8 mouse cellular contexts compared by ENCODE assay signal in the genomic region with DNA sequence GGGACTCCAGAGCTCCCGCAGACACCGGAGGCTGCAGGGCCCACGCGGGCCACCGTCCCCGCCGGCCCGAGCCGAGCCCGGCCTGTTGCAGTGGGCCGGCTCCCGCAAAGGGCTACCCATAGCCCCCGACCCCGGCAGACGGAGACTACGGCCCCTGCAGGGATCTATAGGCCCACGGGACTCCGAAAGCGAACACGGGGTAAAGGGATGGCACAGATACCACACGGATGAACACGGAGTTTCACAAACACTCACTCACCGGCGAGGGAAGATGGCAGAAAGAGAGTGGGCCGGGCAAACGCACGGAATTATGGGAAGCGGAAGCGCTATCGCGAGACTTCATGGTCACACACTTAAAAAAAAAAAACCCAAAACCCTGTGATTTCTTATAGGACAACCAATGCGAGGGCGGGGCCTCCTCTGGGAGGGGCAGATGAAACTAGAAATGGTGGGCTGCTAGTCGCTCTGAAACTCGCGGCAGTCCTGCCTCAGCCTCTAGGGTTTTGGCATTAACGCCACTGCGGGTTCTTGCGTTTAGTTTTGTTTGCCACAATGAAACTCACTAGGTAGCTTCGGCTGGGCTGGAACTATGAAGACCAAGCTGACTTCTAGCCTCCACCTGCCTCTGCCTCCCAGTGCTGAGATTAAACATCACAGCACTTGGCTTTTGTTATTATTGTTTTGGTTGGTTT. TPM values are rescaled to one million over a fixed set of nuclear protein-coding genes. Genes with fewer than 3 reads are reported as not detected.
DNase-seq lines count a peak whose midpoint lies in the region; ATAC-seq and TF ChIP-seq lines count a peak whose summit lies in the region.

A gene (minus strand): TSS at position 312 of the 692 bp plus-strand sequence.

- H3K4me3 ChIP-seq in C2C12 (ENCODE audit: insufficient read depth, poor library complexity, severe bottlenecking) (peak within 1 kb of the TSS; percentile 80), myocyte (peak within 1 kb of the TSS; percentile 99)
- peak within 1 kb of the TSS; percentile 89 for H3K4me3 ChIP-seq in erythroblast, embryonic 14.5 days (replicated peaks)
- H3K4me3 ChIP-seq in heart, embryonic 11.5 days (ENCODE audit: low read depth, low read length), result peak within 1 kb of the TSS; percentile 97
- H3K4me3 ChIP-seq in kidney, embryonic 16.5 days (ENCODE audit: low read length), result peak within 1 kb of the TSS; percentile 99
- peak within 1 kb of the TSS; percentile 69 for H3K4me3 ChIP-seq in liver, adult 2 months (ENCODE audit: insufficient read depth, low read depth, low read length)

- H3K27ac ChIP-seq in heart, embryonic 11.5 days (ENCODE audit: low read depth, low read length), result peak within 1 kb of the TSS; percentile 92
- H3K27ac ChIP-seq in kidney, embryonic 16.5 days (ENCODE audit: low read length), result peak within 1 kb of the TSS; percentile 83
- peak within 1 kb of the TSS; percentile 72 for H3K27ac ChIP-seq in liver, adult 2 months (replicated peaks; ENCODE audit: insufficient read depth, low read depth, low read length)

- H3K36me3 ChIP-seq in C2C12 (ENCODE audit: control insufficient read depth, insufficient read depth) (peaks cover 71% of the 10 kb centered on the region), myocyte (ENCODE audit: control insufficient read depth, insufficient read depth) (peaks cover 63% of the 10 kb centered on the region)
- H3K36me3 ChIP-seq in erythroblast, embryonic 14.5 days (ENCODE audit: control insufficient read depth), result peaks cover 85% of the 10 kb centered on the region
- H3K36me3 ChIP-seq in heart, embryonic 11.5 days (ENCODE audit: control insufficient read depth, insufficient read depth, low read length), result peaks cover 40% of the 10 kb centered on the region
- H3K36me3 ChIP-seq in kidney, embryonic 16.5 days (ENCODE audit: insufficient read depth, low read length), result peaks cover 68% of the 10 kb centered on the region
- peaks cover 61% of the 10 kb centered on the region for H3K36me3 ChIP-seq in liver, adult 2 months (ENCODE audit: control insufficient read depth, insufficient read depth, low read length)
- peaks cover 2% of the 10 kb centered on the region for H3K36me3 ChIP-seq in splenic B cell, adult 2 months (ENCODE audit: control insufficient read depth, insufficient read depth, low read length, poor library complexity, severe bottlenecking)

- H3K9me3 ChIP-seq in erythroblast, embryonic 14.5 days (ENCODE audit: control insufficient read depth, low read length), result no peaks in the 10 kb centered on the region
- H3K9me3 ChIP-seq in heart, embryonic 11.5 days (replicated peaks; ENCODE audit: control insufficient read depth, low read length), result no peaks in the 10 kb centered on the region
- H3K9me3 ChIP-seq in kidney, embryonic 16.5 days (ENCODE audit: low read length), result no peaks in the 10 kb centered on the region

- peak; percentile 98 for DNase-seq in brain, embryonic 14.5 days (ENCODE audit: low read depth)
- DNase-seq in liver, adult 2 months (ENCODE audit: extremely low read depth, low read depth, low spot score), result peak; percentile 89
- peak; percentile 98 for DNase-seq in splenic B cell, adult 2 months (ENCODE audit: low read depth, low spot score)

- H3K27me3 ChIP-seq in C2C12 (ENCODE audit: control insufficient read depth, insufficient read depth, insufficient read length) (no peaks in the 10 kb centered on the region), myocyte (ENCODE audit: control insufficient read depth, insufficient read depth, insufficient read length) (no peaks in the 10 kb centered on the region)
- no peaks in the 10 kb centered on the region for H3K27me3 ChIP-seq in erythroblast, embryonic 14.5 days (ENCODE audit: control insufficient read depth)
- H3K27me3 ChIP-seq in heart, embryonic 11.5 days (ENCODE audit: control insufficient read depth, insufficient read depth, low read length), result no peaks in the 10 kb centered on the region
- no peaks in the 10 kb centered on the region for H3K27me3 ChIP-seq in kidney, embryonic 16.5 days (ENCODE audit: insufficient read depth, low read length)
- no peaks in the 10 kb centered on the region for H3K27me3 ChIP-seq in liver, adult 2 months (ENCODE audit: control insufficient read depth, insufficient read depth, low read length)
- H3K27me3 ChIP-seq in splenic B cell, adult 2 months (ENCODE audit: control insufficient read depth, insufficient read depth, low read length, poor library complexity, severe bottlenecking), result no peaks in the 10 kb centered on the region

- under 1% methylated on average over 40 of the region's 40 CpGs for WGBS in heart, embryonic 11.5 days (ENCODE audit: insufficient replicate concordance)
- under 1% methylated on average over 40 of the region's 40 CpGs for whole genome bisulfite sequencing in kidney, embryonic 16.5 days
- under 1% methylated on average over 40 of the region's 40 CpGs for WGBS in liver, adult 2 months

- H3K79me3 ChIP-seq in C2C12 (ENCODE audit: low read depth), result peaks cover 49% of the 10 kb centered on the region

- peak within 1 kb of the TSS; percentile 96 for H3K4me2 ChIP-seq in heart, embryonic 11.5 days
- H3K4me2 ChIP-seq in kidney, embryonic 16.5 days (replicated peaks; ENCODE audit: low read depth, low read length), result peak within 1 kb of the TSS; percentile 97
- peak within 1 kb of the TSS; percentile 96 for H3K4me2 ChIP-seq in myocyte (ENCODE audit: low read depth)

- peaks cover 51% of the 10 kb centered on the region for H3K79me2 ChIP-seq in C2C12 (ENCODE audit: control insufficient read depth, insufficient read depth)
- peaks cover 10% of the 10 kb centered on the region for H3K79me2 ChIP-seq in liver, adult 2 months (ENCODE audit: control insufficient read depth, insufficient read depth, low read length)
- H3K79me2 ChIP-seq in myocyte (ENCODE audit: control insufficient read depth, insufficient read depth), result peaks cover 49% of the 10 kb centered on the region

- peaks cover 72% of the 10 kb centered on the region for H3K4me1 ChIP-seq in erythroblast, embryonic 14.5 days (ENCODE audit: control insufficient read depth)
- H3K4me1 ChIP-seq in heart, embryonic 11.5 days (ENCODE audit: control insufficient read depth, insufficient read depth, low read length), result peaks cover 28% of the 10 kb centered on the region
- peaks cover 58% of the 10 kb centered on the region for H3K4me1 ChIP-seq in kidney, embryonic 16.5 days (ENCODE audit: insufficient read depth, low read length)
- H3K4me1 ChIP-seq in liver, adult 2 months (ENCODE audit: control insufficient read depth, insufficient read depth, low read length), result peaks cover 16% of the 10 kb centered on the region

- peak within 1 kb of the TSS; percentile 93 for H3ac ChIP-seq in C2C12 (ENCODE audit: control insufficient read depth, insufficient read length, low read depth)
- peak within 1 kb of the TSS; percentile 65 for H3ac ChIP-seq in myocyte (ENCODE audit: control insufficient read depth, insufficient read length)

- TF ChIP-seq POLR2A in brain, embryonic 14.5 days (IDR thresholded peaks at IDR 0.05; ENCODE audit: borderline replicate concordance, extremely low read depth, insufficient read depth, insufficient read length, poor library complexity, severe bottlenecking), result peak; percentile 63; the same call in 1 of the 2 replicates
- TF ChIP-seq POLR2A in liver, adult 2 months (IDR thresholded peaks at IDR 0.05; ENCODE audit: extremely low read depth, insufficient read depth, low read length), result peak; percentile 54; the same call in 1 of the 2 replicates
- peak; percentile 93 for TF ChIP-seq POLR2A in myocyte (IDR thresholded peaks at IDR 0.05; ENCODE audit: insufficient read length, low read depth)

- ATAC-seq in heart, embryonic 11.5 days (replicated peaks; ENCODE audit: insufficient number of reproducible peaks, low FRiP score, low TSS enrichment), result peak; percentile 76
- ATAC-seq in kidney, embryonic 16.5 days (ENCODE audit: low FRiP score, low TSS enrichment), result peak; percentile 84

- TF ChIP-seq CTCF in C2C12 (IDR thresholded peaks at IDR 0.05; ENCODE audit: control insufficient read depth, insufficient read depth, insufficient read length), result no peak
- TF ChIP-seq CTCF in brain, embryonic 14.5 days (IDR thresholded peaks at IDR 0.05; ENCODE audit: borderline replicate concordance, extremely low read depth, insufficient read depth, insufficient read length), result peak; percentile 13; the same call in 1 of the 2 replicates
- TF ChIP-seq CTCF in liver, adult 2 months (IDR thresholded peaks at IDR 0.05; ENCODE audit: low read depth, low read length), result peak; percentile 9; the same call in 1 of the 2 replicates

- H3K9ac ChIP-seq in heart, embryonic 11.5 days (ENCODE audit: low read depth, low read length), result peak within 1 kb of the TSS; percentile 99
- H3K9ac ChIP-seq in kidney, embryonic 16.5 days (replicated peaks; ENCODE audit: low read length), result peak within 1 kb of the TSS; percentile 98
- H3K9ac ChIP-seq in liver, adult 2 months (ENCODE audit: low read depth, low read length), result peak within 1 kb of the TSS; percentile 82

TF ChIP-seq in C2C12, 6 proteins besides CTCF, POLR2A, EP300 and RAD21:
- TF ChIP-seq CEBPB (IDR thresholded peaks at IDR 0.05; ENCODE audit: low read depth), result no peak
- no peak for TF ChIP-seq MAX (IDR thresholded peaks at IDR 0.05)
- TF ChIP-seq FOSL1 (IDR thresholded peaks at IDR 0.05; ENCODE audit: insufficient read depth, low read length, poor library complexity, severe bottlenecking), result no peak
- no peak for TF ChIP-seq MYOD1 (IDR thresholded peaks at IDR 0.05; ENCODE audit: control insufficient read depth, insufficient read length, low read depth)
- no peak for TF ChIP-seq MYOG (IDR thresholded peaks at IDR 0.05; ENCODE audit: control insufficient read depth, extremely low read depth, insufficient read length)
- TF ChIP-seq USF1 (IDR thresholded peaks at IDR 0.05; ENCODE audit: low read depth), result no peak

TF ChIP-seq in myocyte, 11 proteins besides CTCF, POLR2A, EP300 and RAD21:
- TF ChIP-seq E2F4 (IDR thresholded peaks at IDR 0.05; ENCODE audit: insufficient read depth) (no peak), POLR2AphosphoS2 (IDR thresholded peaks at IDR 0.05; ENCODE audit: insufficient read length, low read depth) (peak; percentile 94)

RNA-seq across cellular contexts. Expression of the gene that starts here (rescaled TPM):
- polyA plus RNA-seq in C2C12 (2012; fragmentation: generic; extraction: Trizol) (2,212 TPM), myocyte (2012; fragmentation: generic; extraction: Trizol) (1,920 TPM)
- 2,704 and 3,150 TPM in 2 replicates for polyA plus RNA-seq in brain, embryonic 14.5 days (2012; rRNA removed)
- polyA plus RNA-seq in erythroblast, embryonic 14.5 days (2012), result 2.2 and 2.3 TPM in 2 replicates
- polyA plus RNA-seq in heart, embryonic 11.5 days (2014; fragmentation: Nextera tagmentation; extraction: Ambion mirVana), result 525 and 565 TPM in 2 replicates
- 655 and 667 TPM in 2 replicates for polyA plus RNA-seq in kidney, embryonic 16.5 days (2015; fragmentation: Nextera tagmentation; extraction: Ambion mirVana)
- 651 and 681 TPM in 2 replicates for total RNA-seq in liver, adult 2 months (2014; rRNA removed)
- 154 and 207 TPM in 2 replicates for polyA plus RNA-seq in liver, adult 2 months (2012; rRNA removed)

Comparison
In these comparisons a context has a peak if more than half of its experiments do, and no peak if none do; other contexts are left out.
1. Peak in every context shown above with its lines: DNase-seq, ATAC-seq, H3K4me3 ChIP-seq and H3K27ac ChIP-seq.
2. RNA of the gene that starts here (polyA plus RNA-seq): 2,704 to 3,150 TPM in brain, embryonic 14.5 days, 2,212 TPM in C2C12 (single experiment), 1,920 TPM in myocyte (single experiment), 655 to 667 TPM in kidney, embryonic 16.5 days, 525 to 565 TPM in heart, embryonic 11.5 days and 154 to 207 TPM in liver, adult 2 months; 2.2 to 2.3 TPM in erythroblast, embryonic 14.5 days; every median in the first group is over 10 times any median in the second.